Mouse (Mus musculus) right cerebral cortex, postnatal 10 days (tissue): ENCODE measurements around the gene Fkbpl.
A peak's percentile ranks its signal among the peaks of the same experiment; 100 is the strongest.

Experiments
- DNase-seq, 2 experiments: peaks; one replicate each; pipeline ENCODE4 v3.0.0; 2021; ENCODE audit warnings: low spot score in 2 of 2

The Fkbpl gene

GRCm38 (mm10) chr17:34648141-34648890 is 3.8 kb downstream of the Fkbpl start:
- DNase-seq = no peak

GRCm38 (mm10) chr17:34649106-34649864 is 4.7 kb downstream of the Fkbpl start:
- DNase-seq = no peak

GRCm38 (mm10) chr17:34650781-34651180 is 6.2 kb downstream of the Fkbpl start:
- no peak for DNase-seq

GRCm38 (mm10) chr17:34651507-34652221 is 7.1 kb downstream of the Fkbpl start:
- no peak for DNase-seq

GRCm38 (mm10) chr17:34652546-34652945 is 8.0 kb downstream of the Fkbpl start:
- no peak for DNase-seq

- DNase-seq = no peak
These were observed 8.4 kb downstream of the Fkbpl start for GRCm38 (mm10) chr17:34652985-34653384.

GRCm38 (mm10) chr17:34653746-34654285 is 9.3 kb downstream of the Fkbpl start:
- peak in 1 of 2 experiments; percentile 76 for DNase-seq

- DNase-seq = no peak
These were observed 9.8 kb downstream of the Fkbpl start for GRCm38 (mm10) chr17:34654392-34654791.

- no peak for DNase-seq
These were observed 10.6 kb downstream of the Fkbpl start for GRCm38 (mm10) chr17:34655160-34655559.

- peak; percentile 76 to 81 for DNase-seq
These were observed 11.0 kb downstream of the Fkbpl start for GRCm38 (mm10) chr17:34655581-34655991.

- no peak for DNase-seq
These were observed 12.1 kb downstream of the Fkbpl start for GRCm38 (mm10) chr17:34656666-34657065.

GRCm38 (mm10) chr17:34657271-34657670 is 12.7 kb downstream of the Fkbpl start:
- no peak for DNase-seq

GRCm38 (mm10) chr17:34658145-34658544 is 13.6 kb downstream of the Fkbpl start:
- DNase-seq = no peak

- DNase-seq = no peak
These were observed 14.0 kb downstream of the Fkbpl start for GRCm38 (mm10) chr17:34658591-34658990.

- DNase-seq = no peak
These were observed 14.8 kb downstream of the Fkbpl start for GRCm38 (mm10) chr17:34659181-34659896.

- no peak for DNase-seq
These were observed 15.3 kb downstream of the Fkbpl start for GRCm38 (mm10) chr17:34659897-34660214.

- DNase-seq = no peak
These were observed 15.8 kb downstream of the Fkbpl start for GRCm38 (mm10) chr17:34660259-34660820.

GRCm38 (mm10) chr17:34661121-34661591 is 16.6 kb downstream of the Fkbpl start:
- no peak for DNase-seq

- no peak for DNase-seq
These were observed 17.9 kb downstream of the Fkbpl start for GRCm38 (mm10) chr17:34662468-34662867.

- no peak for DNase-seq
These were observed 18.4 kb downstream of the Fkbpl start for GRCm38 (mm10) chr17:34662978-34663377.

- no peak for DNase-seq
These were observed 19.0 kb downstream of the Fkbpl start for GRCm38 (mm10) chr17:34663558-34663957.
